Mouse (Mus musculus) fat pad, adult 2 months (tissue): Measurements from ENCODE around the gene Rassf8.

Experiments
- DNase-seq: peaks from one replicate; pipeline ENCODE4 v3.0.0-alpha.2; 2011; ENCODE audit warnings: low read depth, low spot score; ENCODE audit errors: extremely low read depth

The Rassf8 gene

GRCm38 (mm10) chr6:145746132-145746849 lies at the start of gene Rassf8:
Gene Rassf8 (plus strand): TSS chr6:145746748.
- DNase-seq: no peak

GRCm38 (mm10) chr6:145701021-145701540 lies 45.5 kb upstream of the Rassf8 start:
- no peak for DNase-seq

GRCm38 (mm10) chr6:145703667-145704066 lies 42.9 kb upstream of the Rassf8 start:
- DNase-seq: no peak

GRCm38 (mm10) chr6:145709956-145710720 lies 36.4 kb upstream of the Rassf8 start:
- DNase-seq: no peak

- no peak for DNase-seq
Measured at GRCm38 (mm10) chr6:145710797-145711196, 35.8 kb upstream of the Rassf8 start.

GRCm38 (mm10) chr6:145711320-145711719 lies 35.2 kb upstream of the Rassf8 start:
- DNase-seq: no peak

- DNase-seq: no peak
Measured at GRCm38 (mm10) chr6:145713241-145714114, 33.1 kb upstream of the Rassf8 start.

GRCm38 (mm10) chr6:145714131-145714530 lies 32.4 kb upstream of the Rassf8 start:
- DNase-seq: no peak

GRCm38 (mm10) chr6:145722596-145722995 lies 24.0 kb upstream of the Rassf8 start:
- no peak for DNase-seq

GRCm38 (mm10) chr6:145723131-145723863 lies 23.3 kb upstream of the Rassf8 start:
- DNase-seq: no peak

GRCm38 (mm10) chr6:145725849-145726248 lies 20.7 kb upstream of the Rassf8 start:
- no peak for DNase-seq

GRCm38 (mm10) chr6:145726986-145727385 lies 19.6 kb upstream of the Rassf8 start:
- no peak for DNase-seq

- no peak for DNase-seq
Measured at GRCm38 (mm10) chr6:145732868-145733267, 13.7 kb upstream of the Rassf8 start.

- DNase-seq: no peak
Measured at GRCm38 (mm10) chr6:145733276-145733675, 13.3 kb upstream of the Rassf8 start.

GRCm38 (mm10) chr6:145733911-145734310 lies 12.6 kb upstream of the Rassf8 start:
- DNase-seq: no peak

GRCm38 (mm10) chr6:145736099-145736498 lies 10.4 kb upstream of the Rassf8 start:
- no peak for DNase-seq

GRCm38 (mm10) chr6:145739231-145739630 lies 7.3 kb upstream of the Rassf8 start:
- no peak for DNase-seq

GRCm38 (mm10) chr6:145740011-145740410 lies 6.5 kb upstream of the Rassf8 start:
- DNase-seq: no peak

GRCm38 (mm10) chr6:145745291-145745690 lies 1.3 kb upstream of the Rassf8 start:
- no peak for DNase-seq

GRCm38 (mm10) chr6:145746921-145747670 lies 548 bp downstream of the Rassf8 start:
- no peak for DNase-seq
